In the genomic region with DNA sequence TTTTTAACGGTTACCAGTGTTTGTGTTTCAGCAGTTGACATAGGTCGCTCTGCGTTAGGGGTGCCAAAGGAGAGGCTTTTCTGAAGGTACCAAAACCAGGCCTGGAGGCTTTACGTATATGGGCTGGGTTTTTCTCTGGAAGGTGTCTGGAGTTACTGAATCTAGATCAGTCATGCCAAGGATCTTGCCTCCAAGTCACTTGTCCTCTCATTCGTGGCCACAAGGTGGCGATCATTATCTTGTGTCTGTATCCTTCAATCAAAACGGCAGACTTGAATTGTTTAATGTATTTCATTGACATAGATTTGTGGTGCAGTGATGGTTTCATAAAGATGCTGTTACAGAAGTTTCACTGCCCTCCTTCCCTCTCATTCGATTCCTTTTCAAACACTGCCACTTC, we compare ENCODE assay signal across 8 mouse cellular contexts. TPM values are rescaled to one million over a fixed set of nuclear protein-coding genes. Genes with fewer than 3 reads are reported as not detected.
DNase-seq lines count a peak whose midpoint lies in the region; ATAC-seq and TF ChIP-seq lines count a peak whose summit lies in the region.

No protein-coding gene starts in this region.

- no peaks in the 10 kb centered on the region for H3K27me3 ChIP-seq in intestine, postnatal 0 days (replicated peaks; ENCODE audit: control insufficient read depth, insufficient read depth, low read length)
- H3K27me3 ChIP-seq in intestine, embryonic 15.5 days (replicated peaks): no peaks in the 10 kb centered on the region
- no peaks in the 10 kb centered on the region for H3K27me3 ChIP-seq in midbrain, postnatal 0 days (ENCODE audit: insufficient read depth, low read length)

- TF ChIP-seq CTCF in intestine, postnatal 0 days (IDR thresholded peaks at IDR 0.05; ENCODE audit: low read depth): peak; percentile 79
- TF ChIP-seq CTCF in midbrain, postnatal 0 days (IDR thresholded peaks at IDR 0.05): peak; percentile 89

- ATAC-seq in intestine, postnatal 0 days: no peak
- ATAC-seq in intestine, embryonic 15.5 days: no peak
- ATAC-seq in midbrain, postnatal 0 days (ENCODE audit: low FRiP score): no peak

- H3K9me3 ChIP-seq in intestine, postnatal 0 days (ENCODE audit: control insufficient read depth): no peaks in the 10 kb centered on the region
- no peaks in the 10 kb centered on the region for H3K9me3 ChIP-seq in intestine, embryonic 15.5 days
- no peaks in the 10 kb centered on the region for H3K9me3 ChIP-seq in midbrain, postnatal 0 days (ENCODE audit: low read length)

- H3K4me1 ChIP-seq in intestine, postnatal 0 days (replicated peaks; ENCODE audit: control insufficient read depth, insufficient read depth, low read length): no peaks in the 10 kb centered on the region
- H3K4me1 ChIP-seq in intestine, embryonic 15.5 days (replicated peaks): no peaks in the 10 kb centered on the region
- no peaks in the 10 kb centered on the region for H3K4me1 ChIP-seq in midbrain, postnatal 0 days (ENCODE audit: insufficient read depth, low read length)

- no peak overlapping the region for H3K9ac ChIP-seq in intestine, postnatal 0 days (ENCODE audit: low read depth, low read length)
- no peak overlapping the region for H3K9ac ChIP-seq in intestine, embryonic 15.5 days
- no peak overlapping the region for H3K9ac ChIP-seq in midbrain, postnatal 0 days (replicated peaks; ENCODE audit: low read length, poor library complexity, severe bottlenecking)

- no peak overlapping the region for H3K27ac ChIP-seq in intestine, postnatal 0 days (ENCODE audit: low read depth, low read length)
- no peak overlapping the region for H3K27ac ChIP-seq in intestine, embryonic 15.5 days
- H3K27ac ChIP-seq in midbrain, postnatal 0 days (ENCODE audit: low read depth, low read length): no peak overlapping the region

- no peak overlapping the region for H3K4me2 ChIP-seq in intestine, postnatal 0 days (replicated peaks; ENCODE audit: low read depth)
- H3K4me2 ChIP-seq in intestine, embryonic 15.5 days (replicated peaks): no peak overlapping the region
- H3K4me2 ChIP-seq in midbrain, postnatal 0 days (ENCODE audit: low read depth, low read length, poor library complexity, severe bottlenecking): no peak overlapping the region

- H3K36me3 ChIP-seq in intestine, postnatal 0 days (ENCODE audit: control insufficient read depth, insufficient read depth): peaks cover 26% of the 10 kb centered on the region
- H3K36me3 ChIP-seq in intestine, embryonic 15.5 days: no peaks in the 10 kb centered on the region
- H3K36me3 ChIP-seq in midbrain, postnatal 0 days (ENCODE audit: insufficient read depth, low read length): peaks cover 2% of the 10 kb centered on the region; the same call in 1 of the 2 replicates

- DNase-seq in ES-CJ7 (ENCODE audit: low read depth, low spot score): peak; percentile 66
- peak; percentile 50 for DNase-seq in c-Kit-positive CD71-positive TER-119-negative erythroid progenitor cells, embryonic 14.5 days (ENCODE audit: low read depth)
- DNase-seq in frontal cortex, postnatal 36 days (ENCODE audit: low spot score in 2 of 2): peak; percentile 66 to 89
- DNase-seq in layer of hippocampus, adult 9-11 months: peak; percentile 74
- DNase-seq in midbrain, postnatal 0 days (ENCODE audit: low spot score): peak; percentile 86
- peak; percentile 61 to 66 for DNase-seq in thymus, postnatal 36 days

- no peak overlapping the region for H3K4me3 ChIP-seq in intestine, postnatal 0 days (ENCODE audit: low read depth, low read length)
- H3K4me3 ChIP-seq in intestine, embryonic 15.5 days (replicated peaks): no peak overlapping the region
- no peak overlapping the region for H3K4me3 ChIP-seq in midbrain, postnatal 0 days (ENCODE audit: low read depth, low read length)

- WGBS in intestine, postnatal 0 days: 42% methylated on average over 8 of the region's 8 CpGs
- 41% methylated on average over 8 of the region's 8 CpGs for whole genome bisulfite sequencing in intestine, embryonic 15.5 days
- 39% methylated on average over 8 of the region's 8 CpGs for WGBS in midbrain, postnatal 0 days

RNA-seq across cellular contexts. Expression of gene Tbc1d22a, which starts 29.4 kb away (rescaled TPM):
- polyA plus RNA-seq in intestine, postnatal 0 days (2015; fragmentation: Nextera tagmentation; extraction: Ambion mirVana): 15.3 and 16.7 TPM in 2 replicates
- 10.0 and 10.9 TPM in 2 replicates for polyA plus RNA-seq in intestine, embryonic 15.5 days (2015; fragmentation: Nextera tagmentation; extraction: Ambion mirVana)
- total RNA-seq in midbrain, postnatal 0 days (2014; rRNA removed): 19.7 and 19.8 TPM in 2 replicates
- polyA plus RNA-seq in midbrain, postnatal 0 days (2015; fragmentation: Nextera tagmentation; extraction: Ambion mirVana): 13.6 and 13.9 TPM in 2 replicates

RNA-seq across cellular contexts. Expression of gene Cerk, which starts 57.8 kb away (rescaled TPM):
- polyA plus RNA-seq in intestine, postnatal 0 days (2015; fragmentation: Nextera tagmentation; extraction: Ambion mirVana): 4.1 and 4.2 TPM in 2 replicates
- polyA plus RNA-seq in intestine, embryonic 15.5 days (2015; fragmentation: Nextera tagmentation; extraction: Ambion mirVana): 8.4 and 8.9 TPM in 2 replicates
- 35.8 and 37.0 TPM in 2 replicates for total RNA-seq in midbrain, postnatal 0 days (2014; rRNA removed)
- 21.6 and 21.9 TPM in 2 replicates for polyA plus RNA-seq in midbrain, postnatal 0 days (2015; fragmentation: Nextera tagmentation; extraction: Ambion mirVana)
